Mouse (Mus musculus) v-Abl transformed pro-B cells (cell line): Measurements from ENCODE around the gene Cdkn1a.
"Not testable (repeated sequence)": the region's sequence is repeated elsewhere in the genome, so short reads cannot be mapped to it uniquely, and the experiment has no call there.

Experiments
- in situ Hi-C, 2 experiments: fragments of 400-800 bp; cut with MboI; formaldehyde crosslinking; loops; one replicate each; pipeline ENCODE4 v1.15.1; 2025; ENCODE audit not compliant: unreplicated experiment in 2 of 2

Gene Cdkn1a

DNA sequence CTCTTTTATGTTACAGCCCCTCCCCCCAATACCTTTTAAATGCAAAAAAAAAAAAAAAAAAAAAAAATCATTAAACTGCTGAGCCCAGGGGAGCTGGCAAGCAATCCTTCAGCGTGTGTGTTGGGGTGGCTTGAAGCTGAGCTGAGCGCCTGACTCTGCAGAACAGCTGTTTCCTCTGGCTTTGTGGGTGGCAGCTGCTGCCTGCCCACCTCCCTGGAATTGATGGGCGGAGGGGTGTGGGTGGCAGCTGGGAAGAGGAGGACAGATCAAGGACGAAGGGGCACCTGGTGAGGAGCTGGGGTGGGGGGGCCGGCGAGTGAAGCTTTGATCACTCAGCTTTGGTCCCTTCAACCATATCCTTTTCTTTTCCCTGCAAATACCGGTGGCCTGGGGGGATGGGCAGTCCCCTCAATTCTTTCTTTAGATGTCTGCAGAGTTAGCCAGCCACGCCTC lies 34.1 kb upstream of the Cdkn1a start:
- in situ Hi-C loops = no loop called here

DNA sequence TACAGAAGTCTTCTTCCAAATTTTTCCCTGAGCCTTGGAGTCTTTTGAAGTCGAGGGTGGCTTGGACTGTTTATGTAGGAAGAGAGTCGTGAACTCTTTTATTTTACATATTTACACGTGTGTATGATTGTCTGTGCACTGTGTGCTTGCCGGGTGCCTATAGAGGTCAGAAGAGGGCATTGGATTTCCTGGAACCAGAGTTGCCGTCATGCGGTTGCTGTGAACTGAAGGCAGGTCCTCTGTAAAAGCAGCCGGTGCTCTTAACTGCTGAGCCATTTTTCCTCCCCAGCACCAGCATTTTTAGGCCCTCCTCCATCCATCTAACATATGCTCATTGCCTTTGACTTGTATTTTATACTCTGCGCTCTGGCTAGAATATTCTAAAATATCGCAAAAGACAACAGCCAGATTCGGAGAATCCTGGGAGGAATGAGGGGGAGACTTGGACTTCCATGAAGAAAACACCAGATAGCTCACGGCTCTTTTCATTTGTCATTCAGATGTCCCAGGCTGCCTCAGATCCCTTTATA lies 33.4 kb upstream of the Cdkn1a start:
- in situ Hi-C loops = no loop called here

DNA sequence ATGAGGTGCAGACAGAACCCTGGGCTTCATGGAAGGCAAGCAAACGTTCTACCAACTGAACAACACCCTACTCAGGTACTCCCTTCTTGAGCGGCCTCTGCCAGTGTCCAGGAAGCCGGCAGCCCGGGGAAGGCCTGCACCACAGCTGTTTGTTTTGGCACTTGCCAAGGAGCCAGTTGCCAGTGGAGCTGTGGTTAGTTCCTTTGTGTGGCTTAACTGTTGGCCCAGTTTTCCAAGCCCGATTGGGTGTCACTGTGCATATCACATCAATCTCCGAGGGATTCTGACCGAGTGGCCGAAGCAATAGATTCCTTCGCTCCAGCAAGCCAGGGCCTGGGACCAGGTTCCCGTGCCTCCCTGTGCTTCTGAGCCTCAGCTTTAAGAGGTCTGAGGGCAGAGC lies 32.8 kb upstream of the Cdkn1a start:
- in situ Hi-C loops = no loop called here

DNA sequence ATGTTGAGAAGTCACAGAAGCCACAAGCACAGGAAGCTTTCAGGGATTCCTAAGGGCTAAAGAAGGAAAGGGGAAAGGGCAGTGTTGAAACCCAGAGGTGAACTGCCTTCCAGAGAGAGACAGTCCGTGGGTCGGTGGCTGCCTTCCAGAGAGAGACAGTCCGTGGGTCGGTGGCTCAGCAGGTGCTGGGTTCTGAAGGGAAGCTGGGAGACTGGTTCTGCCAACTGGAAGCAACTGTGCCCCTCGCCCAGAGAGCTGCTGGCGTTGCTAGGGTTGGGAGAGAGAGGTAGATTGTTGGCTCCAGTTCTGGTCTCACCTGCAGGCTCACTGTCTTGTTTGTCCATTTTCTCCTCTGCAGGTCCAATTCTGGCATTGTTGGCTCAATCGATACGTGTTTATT lies 32.3 kb upstream of the Cdkn1a start:
- in situ Hi-C loops = no loop called here

DNA sequence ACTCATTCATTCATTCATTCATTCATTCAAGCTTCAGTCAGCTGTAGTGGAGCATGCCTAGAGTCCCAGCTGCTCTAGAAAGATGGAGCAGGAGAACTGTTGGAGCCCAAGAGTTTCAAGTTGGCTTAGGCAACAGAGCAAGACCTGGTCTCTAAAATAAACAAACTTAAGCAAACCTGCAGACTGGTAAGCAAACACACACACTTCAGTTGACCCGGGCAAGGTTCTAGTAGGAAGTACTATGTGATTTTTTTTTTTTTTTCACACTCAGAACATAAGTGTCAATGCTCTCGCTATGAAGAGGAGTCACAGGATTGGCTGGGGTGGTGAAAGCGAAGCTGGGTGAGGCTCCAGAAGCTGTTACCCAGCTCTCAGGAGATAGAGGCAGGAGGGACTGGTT lies 31.2 kb upstream of the Cdkn1a start:
- in situ Hi-C loops = no loop called here

DNA sequence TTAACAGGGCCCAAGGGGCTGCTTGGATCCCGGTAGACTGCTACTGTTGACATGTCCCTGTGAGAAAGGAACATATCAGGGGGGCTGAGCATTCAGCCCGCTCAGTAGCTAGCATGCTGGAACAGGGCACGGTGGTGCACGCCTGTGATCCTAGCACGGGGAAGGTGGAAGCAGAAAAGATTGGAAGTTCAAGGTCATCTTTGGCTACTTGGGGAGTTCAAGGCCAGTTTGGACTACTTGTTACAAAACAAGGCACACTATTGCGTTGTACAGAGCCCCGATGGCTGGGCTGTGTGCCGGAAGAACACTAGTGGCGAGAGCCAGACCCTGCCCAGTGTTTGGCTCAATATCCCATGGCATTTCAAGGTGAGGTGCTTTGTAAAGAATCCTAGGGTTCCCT lies 29.8 kb upstream of the Cdkn1a start:
- in situ Hi-C loops = no loop called here

DNA sequence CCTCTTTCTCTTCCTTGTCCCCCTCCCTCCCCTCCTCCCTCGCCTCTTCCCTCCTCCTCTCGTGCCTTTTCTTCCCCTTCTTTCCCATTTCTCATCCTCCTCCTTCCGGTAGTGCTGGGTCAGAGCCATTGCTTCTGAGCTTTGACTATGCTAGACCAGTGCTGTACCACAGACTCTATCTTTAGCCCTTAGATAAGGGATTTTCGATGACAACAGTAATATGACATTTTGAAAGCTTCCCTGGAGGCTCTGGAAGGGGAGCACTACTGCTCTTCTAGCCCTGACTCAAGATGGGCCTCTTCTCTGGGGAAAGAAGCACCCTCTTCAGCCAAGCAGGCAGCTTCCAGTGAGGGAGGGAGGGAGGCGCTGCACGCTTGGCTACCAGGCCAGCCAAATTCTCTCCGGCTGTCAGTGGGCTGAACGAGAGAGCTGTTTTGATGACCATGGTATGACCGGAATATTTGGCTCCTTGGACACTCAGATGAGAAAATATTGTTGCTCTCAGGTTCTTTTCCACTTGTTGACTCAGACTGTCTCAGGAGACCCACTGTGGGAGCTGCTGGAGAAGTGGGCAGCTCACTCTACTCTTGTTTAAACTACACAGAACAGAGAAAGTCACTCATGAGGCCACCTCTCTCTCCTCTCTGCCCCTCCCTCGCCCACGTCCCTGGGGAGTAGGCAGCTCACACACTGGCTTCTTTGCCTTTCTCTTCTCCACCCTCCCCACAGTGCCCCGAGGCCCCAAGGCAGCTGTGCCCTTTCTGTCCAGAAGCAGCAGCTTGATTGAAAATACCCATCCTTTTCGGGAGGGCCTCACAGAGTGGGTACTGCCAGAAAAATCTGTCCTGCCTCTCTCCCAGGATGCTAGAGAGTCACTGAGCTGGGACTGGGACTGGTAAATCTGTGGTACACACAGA lies 28.4 kb upstream of the Cdkn1a start:
- in situ Hi-C loops = no loop called here

DNA sequence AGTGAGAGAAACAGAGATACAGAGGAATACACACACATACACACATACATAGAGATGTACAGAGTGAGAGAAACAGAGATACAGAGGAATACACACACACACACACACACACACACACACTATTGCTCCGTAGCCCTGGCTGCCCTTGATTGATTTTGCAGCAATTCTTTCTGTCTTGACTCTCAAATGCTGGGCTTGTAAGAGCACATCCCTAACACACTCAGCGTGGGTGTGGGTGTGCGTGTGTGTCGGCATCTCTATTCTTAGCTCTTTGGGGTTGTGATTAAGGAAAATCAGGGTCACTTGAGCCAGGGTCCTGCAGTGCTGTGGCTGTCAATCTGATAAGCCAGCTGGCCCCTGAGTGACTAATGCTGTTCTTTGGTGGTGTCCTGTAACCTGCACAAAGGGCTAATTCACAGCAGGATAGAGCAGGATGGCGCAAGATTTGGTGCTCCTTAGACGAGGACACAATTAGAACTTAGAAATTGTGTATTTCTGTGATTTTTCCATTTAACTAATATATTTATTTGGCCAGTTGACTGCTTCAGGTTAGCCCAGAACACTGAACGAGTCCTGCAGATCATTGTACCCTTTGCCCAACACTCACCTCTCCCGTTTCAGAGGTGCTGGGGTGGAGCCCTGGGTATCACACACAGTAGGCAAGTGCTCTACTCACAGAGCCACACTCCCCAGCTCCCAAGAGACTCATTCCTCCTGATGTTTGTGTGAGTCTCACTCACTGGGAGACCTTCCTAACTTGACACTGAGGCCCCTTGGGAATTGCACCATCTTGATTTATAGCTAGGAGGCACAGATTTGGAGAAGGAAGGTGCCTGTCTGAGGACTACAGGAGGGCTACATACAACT lies 27.4 kb upstream of the Cdkn1a start:
- in situ Hi-C loops = no loop called here

DNA sequence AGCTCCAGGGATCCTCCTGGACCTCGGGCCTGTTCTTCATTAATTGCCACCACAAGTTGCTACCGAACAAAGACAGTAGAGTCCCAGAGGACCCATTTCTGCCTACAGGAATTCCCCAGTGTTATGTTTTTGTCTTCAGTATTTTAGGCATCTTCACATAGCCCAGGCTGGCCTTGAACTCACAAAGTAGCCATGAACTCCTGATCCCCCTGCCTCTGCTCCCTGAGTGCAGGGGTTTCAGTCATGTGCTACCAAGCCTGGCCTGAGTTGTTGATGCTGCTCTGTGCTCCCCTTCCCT lies 26.8 kb upstream of the Cdkn1a start:
- in situ Hi-C loops = no loop called here

DNA sequence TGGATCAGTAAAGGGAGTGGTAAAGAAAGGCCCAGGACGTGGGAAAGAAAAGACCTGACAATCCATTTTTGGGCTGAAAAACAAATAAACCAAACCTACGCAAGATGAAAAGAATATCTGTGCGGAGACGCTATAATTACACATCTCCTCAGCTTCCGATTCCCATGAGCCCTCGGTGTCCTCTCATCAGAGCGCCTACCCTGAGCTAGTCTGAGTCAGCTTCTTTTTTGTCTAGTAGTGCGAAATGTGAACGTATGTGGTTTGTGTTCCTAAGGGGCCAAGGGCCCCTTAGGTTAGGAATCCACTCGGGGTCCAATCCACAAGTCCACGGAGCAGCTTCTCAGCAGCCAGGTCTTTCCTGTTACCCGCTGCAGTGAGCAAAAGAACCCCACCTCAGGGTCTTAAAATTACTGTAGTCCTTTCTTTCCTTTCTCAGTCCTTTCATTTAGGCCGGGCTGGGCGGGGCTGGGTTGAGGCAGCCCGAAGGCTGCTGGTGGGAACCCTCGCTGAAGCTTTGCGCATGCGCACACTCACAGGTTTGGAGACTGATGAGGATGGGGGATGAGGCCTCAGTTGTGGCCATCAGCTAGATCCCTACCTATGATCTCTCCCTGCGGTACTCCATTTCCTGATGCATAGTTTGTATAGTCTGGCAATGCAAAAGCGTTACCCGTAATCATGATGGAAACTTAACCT lies 25.4 kb upstream of the Cdkn1a start:
- in situ Hi-C loops = no loop called here

DNA sequence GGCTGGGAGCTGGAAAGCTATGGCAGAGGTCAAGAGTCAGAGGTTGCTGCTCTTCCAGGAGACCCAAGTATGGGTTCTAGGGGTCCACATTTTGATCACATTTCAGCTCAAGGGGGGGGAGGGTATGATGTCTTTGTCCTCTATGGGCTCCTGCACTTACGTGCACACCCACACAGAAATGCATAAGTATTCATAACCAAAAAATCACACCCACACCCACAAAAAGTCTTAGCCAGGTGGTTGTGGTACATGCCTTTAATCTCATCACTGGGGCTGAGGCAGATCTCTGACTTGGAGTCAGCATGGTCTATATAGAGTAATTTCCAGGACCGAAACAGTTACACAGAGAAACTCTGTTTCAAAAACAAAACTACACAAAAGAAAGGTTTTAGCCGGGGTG lies 24.8 kb upstream of the Cdkn1a start:
- in situ Hi-C loops = no loop called here

DNA sequence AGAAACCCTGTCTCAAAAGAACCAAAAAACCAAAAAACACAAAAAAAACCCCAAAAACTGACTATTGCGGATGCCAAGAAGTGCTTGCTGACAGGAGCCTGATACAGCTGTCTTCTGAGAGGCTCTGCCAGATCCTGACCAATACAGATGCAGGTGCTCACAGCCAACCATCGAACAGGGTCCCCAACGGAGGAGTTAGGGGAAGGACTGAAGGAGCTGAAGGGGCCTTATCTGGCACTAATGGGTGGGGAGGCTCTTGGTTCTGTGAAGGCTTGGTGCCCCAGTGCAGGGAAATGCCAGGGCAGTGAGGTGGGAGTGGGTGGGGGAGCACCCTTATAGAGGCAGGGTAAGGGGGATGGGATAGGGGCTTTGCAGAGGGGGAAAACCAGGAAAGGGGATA lies 23.4 kb upstream of the Cdkn1a start:
- in situ Hi-C loops = not testable (repeated sequence)

DNA sequence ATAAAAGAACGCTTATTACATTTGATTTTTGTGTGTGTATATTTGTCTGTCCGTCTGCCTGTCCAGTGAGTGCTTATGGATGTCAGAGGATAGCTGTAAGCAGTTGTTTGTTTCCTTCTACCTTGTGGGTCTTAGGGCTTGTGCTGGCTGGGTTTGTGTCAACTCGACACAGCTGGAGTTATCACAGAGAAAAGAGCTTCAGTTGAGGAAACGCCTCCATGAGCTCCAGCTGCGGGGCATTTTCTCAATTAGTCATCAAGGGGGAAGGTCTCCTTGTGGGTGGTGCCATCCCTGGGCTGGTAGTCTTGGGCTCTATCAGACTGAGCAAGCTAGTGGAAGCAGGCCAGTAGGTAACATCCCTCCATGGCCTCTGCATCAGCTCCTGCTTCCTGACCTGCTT lies 22.9 kb upstream of the Cdkn1a start:
- in situ Hi-C loops = no loop called here

DNA sequence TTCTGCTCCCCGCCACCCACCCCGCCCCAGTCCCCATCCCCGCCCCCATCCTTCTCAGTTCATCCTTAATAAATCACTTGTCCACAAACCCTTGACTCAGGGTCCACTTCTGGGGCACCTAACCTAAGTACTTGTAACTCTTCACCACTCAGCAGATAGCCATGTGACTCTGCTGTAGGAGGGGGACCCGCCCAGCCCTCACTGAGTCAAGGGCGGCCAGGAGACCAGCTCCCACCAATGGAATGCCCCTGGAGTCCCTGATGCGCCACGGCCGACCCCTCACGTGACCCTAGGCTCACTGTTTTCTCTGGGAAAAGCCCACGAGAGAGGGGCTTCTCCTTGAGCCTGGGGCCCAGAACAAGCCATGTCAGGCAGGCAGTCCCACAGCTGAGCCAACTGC lies 21.7 kb upstream of the Cdkn1a start:
- in situ Hi-C loops = no loop called here

DNA sequence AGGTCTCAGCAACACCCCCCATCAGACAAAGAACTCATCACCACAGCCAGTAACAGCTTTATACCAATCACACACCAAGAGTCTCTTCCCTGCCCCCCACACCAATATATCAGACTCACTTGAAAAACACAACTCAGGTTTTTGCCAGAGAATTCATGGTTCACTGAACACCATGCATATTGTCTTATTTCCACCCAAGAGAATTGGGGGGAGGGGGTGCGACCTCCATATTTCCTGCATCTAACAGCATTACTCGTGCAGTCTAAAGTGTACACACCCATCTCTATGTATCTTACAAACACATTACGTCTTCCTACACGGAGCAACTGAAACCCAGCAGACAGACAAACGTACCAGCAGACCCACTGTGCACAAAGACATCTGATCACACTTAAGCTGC lies 19.0 kb upstream of the Cdkn1a start:
- in situ Hi-C loops = no loop called here

DNA sequence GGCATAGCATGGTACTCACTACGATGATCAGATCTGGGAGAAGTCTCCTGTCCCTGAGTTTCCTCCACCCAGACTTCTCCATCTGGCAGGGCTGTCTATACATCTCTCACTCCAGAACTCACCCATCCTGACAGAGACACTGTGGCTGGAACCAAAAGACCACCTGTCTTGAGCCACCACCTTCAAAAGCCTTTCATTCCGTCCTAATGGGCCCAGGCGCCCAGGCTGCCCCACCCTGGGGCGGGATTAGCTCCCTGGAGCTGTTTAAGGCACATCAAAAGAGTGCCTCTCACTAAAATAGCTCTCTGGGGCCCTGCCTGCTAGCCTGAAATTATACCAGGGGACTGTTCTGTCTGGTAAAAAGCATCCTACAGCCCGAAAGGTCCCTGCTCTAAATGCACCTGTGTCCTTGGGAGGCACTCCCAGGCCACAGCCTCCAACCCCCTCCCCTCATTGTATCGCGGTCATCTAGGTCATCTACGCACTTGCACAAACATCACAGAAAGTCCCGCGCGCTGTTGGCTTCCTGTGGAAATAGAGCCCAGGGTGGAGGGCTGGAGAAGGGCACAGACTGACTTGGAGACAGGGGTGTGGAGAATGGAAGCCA lies 18.0 kb upstream of the Cdkn1a start:
- in situ Hi-C loops = no loop called here

DNA sequence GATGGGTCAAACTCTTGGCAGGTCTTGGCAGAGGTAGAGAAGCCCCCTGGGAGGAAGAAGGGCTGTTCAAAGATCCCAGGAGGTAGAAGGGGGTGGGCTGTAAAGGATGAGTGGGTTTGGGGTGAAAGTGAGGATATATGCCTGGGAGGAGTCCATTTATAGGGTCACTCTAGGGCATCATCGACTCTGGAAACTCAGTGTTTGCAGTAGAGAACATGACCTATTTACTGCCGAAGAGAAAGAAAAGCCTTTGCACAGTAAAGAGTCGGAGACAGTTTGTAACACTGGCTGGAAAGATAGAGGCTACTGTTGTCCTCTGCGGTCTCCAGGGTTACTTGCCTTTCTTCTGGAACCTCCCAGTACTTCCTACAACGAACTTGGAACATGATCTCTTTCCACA lies 17.5 kb upstream of the Cdkn1a start:
- in situ Hi-C loops = no loop called here

DNA sequence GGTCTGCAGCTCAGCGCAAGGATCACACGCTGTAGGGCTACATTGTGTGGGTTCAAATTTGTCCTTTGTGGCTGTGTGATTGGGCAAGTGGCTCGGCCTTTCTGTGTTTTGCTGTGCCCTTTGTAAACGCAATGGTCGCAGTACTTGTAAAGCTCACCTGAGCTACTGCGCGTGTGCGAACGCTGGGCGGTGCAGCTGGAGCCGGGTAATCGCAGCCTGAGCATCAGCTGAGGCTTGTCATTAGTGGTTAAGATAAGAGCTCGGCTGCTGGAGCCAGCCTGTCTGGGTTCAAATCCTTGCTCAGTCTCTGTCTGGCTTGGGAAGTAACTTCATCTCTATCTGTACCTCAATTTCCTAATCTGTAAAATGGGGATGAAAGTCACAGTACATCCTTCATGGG lies 16.7 kb upstream of the Cdkn1a start:
- in situ Hi-C loops = no loop called here

DNA sequence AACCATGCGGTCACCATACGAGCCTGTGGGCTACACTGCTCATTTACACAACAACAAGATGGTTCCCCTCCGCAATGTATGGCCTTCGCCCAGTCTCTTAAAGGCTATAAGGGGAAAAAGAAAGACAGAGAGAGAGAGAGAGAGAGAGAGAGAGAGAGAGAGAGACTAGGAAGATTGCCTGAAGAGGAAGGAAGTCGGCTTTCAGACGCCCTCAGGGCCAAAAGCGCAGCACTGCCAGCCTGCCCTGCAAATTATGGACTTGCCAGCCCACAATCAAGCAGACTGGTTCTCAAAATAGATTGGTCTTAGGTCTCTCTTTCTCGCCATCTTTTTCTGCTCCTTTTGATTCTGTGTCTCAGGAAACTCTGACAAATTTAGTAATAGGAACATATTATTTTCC lies 14.5 kb upstream of the Cdkn1a start:
- in situ Hi-C loops = no loop called here

DNA sequence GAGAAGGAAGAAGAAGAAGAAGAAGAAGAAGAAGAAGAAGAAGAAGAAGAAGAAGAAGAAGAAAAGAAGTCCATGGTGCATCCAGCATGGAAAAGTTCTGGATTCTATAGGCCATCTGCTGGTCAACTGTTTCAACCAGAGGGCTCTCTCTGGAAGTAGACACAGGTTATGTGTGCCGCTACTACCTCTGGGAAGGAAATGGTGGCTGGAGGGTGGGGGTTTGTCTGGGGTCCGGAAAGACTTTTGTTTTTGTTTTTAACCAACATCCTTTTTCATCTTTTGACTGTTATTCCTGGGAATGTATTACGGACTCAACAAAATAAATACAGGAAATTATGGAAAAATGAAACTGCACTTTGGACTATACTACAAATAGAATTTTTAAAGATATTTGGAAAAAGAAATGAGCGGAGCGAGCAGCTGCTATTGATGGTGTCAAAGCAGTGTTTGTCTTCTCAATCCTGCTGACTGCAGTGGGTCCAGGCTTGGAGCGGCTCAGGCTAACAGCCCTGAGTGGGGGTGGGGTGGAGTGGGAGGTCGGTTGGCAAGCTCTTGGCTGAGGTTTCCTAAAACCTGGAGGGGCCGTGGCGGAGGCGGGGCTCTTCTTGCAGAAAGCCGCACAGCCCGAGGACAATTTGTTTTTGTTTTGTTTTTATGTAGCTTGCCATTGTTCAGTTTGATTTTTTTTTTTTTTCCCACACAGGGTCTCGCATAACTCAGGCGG lies 12.8 kb upstream of the Cdkn1a start:
- in situ Hi-C loops = no loop called here
